Mouse (Mus musculus): ENCODE measurements at regions not wholly inside any gene's neighbourhood (a gene's known extent, or its start where the extent isn't known, plus 50 kb on each side); places are given as distances from the start of the nearest gene placed in this dataset.

GRCm38 (mm10) chr4:5540155-5540554 is 747.0 kb upstream of the Impad1 start:
- TF ChIP-seq CTCF (IDR thresholded peaks at IDR 0.05; ENCODE audit: low read depth) (no peak), EP300 (optimal IDR thresholded peaks at IDR 0.05) (no peak)

Data from stomach, postnatal 0 days (tissue).